Mouse (Mus musculus) heart, postnatal 0 days (tissue): ENCODE measurements around the gene Bfsp2.

Source experiments
- CTCF ChIP-seq: IDR thresholded peaks from 2 replicates; pipeline ENCODE4 v1.5.1; 2016; ENCODE audit warnings: antibody characterized with exemption, control low read depth, low read depth
- EP300 ChIP-seq: IDR thresholded peaks from 2 replicates; pipeline ENCODE4 v1.6.1; 2016; ENCODE audit warnings: antibody characterized with exemption, low read depth

DNA sequence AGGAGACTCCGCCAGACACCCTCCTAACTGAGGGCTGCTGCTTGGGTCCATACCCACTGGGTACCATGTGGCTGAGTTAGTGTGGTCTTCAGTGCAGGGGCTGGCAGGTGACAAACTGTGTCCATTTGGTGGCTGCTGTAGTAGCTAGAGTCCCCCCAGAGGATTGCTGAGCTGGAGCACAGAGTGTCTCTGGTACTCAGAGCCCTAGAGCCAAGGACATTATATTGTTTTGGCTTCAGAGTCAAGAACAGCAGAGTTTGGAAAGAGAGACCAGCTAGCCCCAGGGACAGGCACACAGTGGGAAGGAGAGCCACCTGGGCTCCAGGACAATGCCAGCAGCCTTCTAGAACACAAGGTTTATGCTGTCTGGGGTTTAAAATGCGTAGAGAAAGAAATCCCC lies 22.4 kb upstream of the Bfsp2 start:
- TF ChIP-seq EP300, result no peak
- TF ChIP-seq CTCF, result no peak
